Mouse (Mus musculus) liver, postnatal 0 days (tissue): Measurements from ENCODE around the gene Tmigd1. TPM values are rescaled to one million over a fixed set of nuclear protein-coding genes. Genes with fewer than 3 reads are reported as not detected.

ENCODE experiments used
- ATAC-seq: fragments of 200-750 bp; cut with Nextera tagmentation; 2 replicates; pipeline ENCODE4 v1.8.0; 2017; ENCODE audit warnings: mild to moderate bottlenecking, moderate library complexity
- DNase-seq: peaks from one replicate; pipeline ENCODE4 v3.0.0-alpha.2; 2016
- H3K27ac ChIP-seq: fragments of 300-500 bp; sonication (generic); 2 replicates; pipeline ENCODE4 v1.5.1; 2014; ENCODE audit warnings: antibody characterized with exemption, moderate library complexity, mild to moderate bottlenecking, low read depth
- H3K27me3 ChIP-seq: fragments of 300-500 bp; sonication (generic); 2 replicates; pipeline ENCODE4 v1.6.1; 2014; ENCODE audit warnings: low read length, control low read depth, mixed read lengths; ENCODE audit not compliant: insufficient read depth
- H3K36me3 ChIP-seq: fragments of 300-500 bp; sonication (generic); replicated peaks from 2 replicates; pipeline ENCODE4 v1.6.1; 2014; ENCODE audit warnings: mild to moderate bottlenecking, control low read depth, low read length, moderate library complexity, mixed read lengths; ENCODE audit not compliant: insufficient read depth
- H3K4me1 ChIP-seq: fragments of 300-500 bp; sonication (generic); 2 replicates; pipeline ENCODE4 v1.6.1; 2014; ENCODE audit warnings: antibody characterized with exemption, mild to moderate bottlenecking, control low read depth; ENCODE audit not compliant: insufficient read depth
- H3K4me2 ChIP-seq: fragments of 300-500 bp; sonication (generic); 2 replicates; pipeline ENCODE4 v1.6.1; 2014; ENCODE audit warnings: low read depth, mild to moderate bottlenecking, low read length, moderate library complexity, mixed read lengths
- H3K4me3 ChIP-seq: fragments of 300-500 bp; sonication (generic); 2 replicates; pipeline ENCODE4 v1.5.1; 2014; ENCODE audit warnings: low read depth, low read length
- H3K9ac ChIP-seq: fragments of 300-500 bp; sonication (generic); replicated peaks from 2 replicates; pipeline ENCODE4 v1.6.1; 2014; ENCODE audit warnings: mild to moderate bottlenecking, moderate library complexity
- H3K9me3 ChIP-seq: fragments of 300-500 bp; sonication (generic); 2 replicates; pipeline ENCODE4 v1.6.1; 2016; ENCODE audit warnings: mild to moderate bottlenecking, control low read depth, low read length, mixed read lengths
- CTCF ChIP-seq: sonication (generic); IDR thresholded peaks from 2 replicates; pipeline ENCODE4 v1.5.1; 2016; ENCODE audit warnings: antibody characterized with exemption, low read depth
- EP300 ChIP-seq: IDR thresholded peaks from 2 replicates; pipeline ENCODE4 v1.6.1; 2016; ENCODE audit warnings: antibody characterized with exemption, low read depth, mild to moderate bottlenecking
- WGBS: fragments of 180-500 bp; shearing (Covaris S2); extraction: QIAGEN DNeasy Blood & Tissue Kit; methylation state at CpG from one replicate; pipeline ENCODE4 v1.1.7; 2014; ENCODE audit not compliant: insufficient replicate concordance; 5-methylcytosine and 5-hydroxymethylcytosine counted together
- polyA plus RNA-seq: library from polyadenylated mRNA; unstranded; fragments of >200 nt; fragmentation: Nextera tagmentation; extraction: Ambion mirVana; gene quantifications from 2 replicates; pipeline ENCODE4 v1.2.1, GENCODE M21; 2015

Tmigd1 gene
- polyA plus RNA-seq, 1 experiment from 2014 or later = not detected

DNA sequence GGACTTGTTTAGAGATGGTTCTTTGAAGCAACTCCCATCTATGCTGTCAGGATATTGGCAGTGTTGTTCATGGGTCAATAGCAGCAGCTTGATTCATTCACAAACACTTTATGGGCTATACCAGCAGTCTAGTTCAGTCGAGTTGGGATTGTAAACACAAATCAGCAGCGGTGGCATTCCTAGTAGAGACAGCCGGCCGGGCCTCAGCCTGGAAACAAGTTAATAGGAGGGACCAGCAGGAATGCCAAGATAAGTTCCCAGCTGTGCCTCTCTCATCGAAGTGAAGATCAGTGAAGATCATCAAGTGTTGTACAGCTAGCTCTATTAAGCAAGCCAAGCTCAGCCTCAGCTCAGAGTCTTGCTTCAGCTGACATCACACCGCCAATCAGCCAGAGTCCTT, 5.6 kb upstream of the Tmigd1 start:
- Histone ChIP-seq H3K27me3 (no peaks in the 10 kb centered on the region), H3K4me3 (no peak overlapping the region), H3K9me3 (no peaks in the 10 kb centered on the region), H3K9ac (no peak overlapping the region), H3K36me3 (no peaks in the 10 kb centered on the region), H3K4me1 (peaks cover 31% of the 10 kb centered on the region), H3K4me2 (no peak overlapping the region), H3K27ac (no peak overlapping the region)
- ATAC-seq (no peak), DNase-seq (no peak)
- TF ChIP-seq CTCF = no peak
- TF ChIP-seq EP300 = no peak
- whole genome bisulfite sequencing = 60% methylated on average over 6 of the region's 6 CpGs

DNA sequence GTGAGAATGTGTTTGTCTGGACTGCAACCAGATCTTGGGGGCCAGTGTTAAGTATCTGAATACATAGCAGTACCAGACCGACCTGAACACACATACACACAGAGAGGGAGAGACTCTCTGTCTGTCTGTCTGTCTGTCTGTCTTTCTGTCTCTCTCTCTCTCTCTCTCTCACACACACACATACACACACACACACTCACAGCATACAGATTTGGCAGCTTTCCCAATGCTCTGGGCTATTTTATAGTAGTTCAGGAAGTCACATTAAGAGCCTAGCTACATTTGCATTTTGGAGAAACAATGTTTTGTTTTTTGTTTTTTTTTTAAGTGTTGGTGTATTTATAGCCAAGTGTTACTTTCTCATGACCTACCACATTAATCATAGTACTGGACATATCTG, 4.8 kb upstream of the Tmigd1 start:
- Histone ChIP-seq H3K36me3 (no peaks in the 10 kb centered on the region), H3K9me3 (no peaks in the 10 kb centered on the region), H3K27me3 (no peaks in the 10 kb centered on the region), H3K27ac (no peak overlapping the region), H3K4me1 (peaks cover 28% of the 10 kb centered on the region), H3K4me2 (no peak overlapping the region), H3K9ac (no peak overlapping the region), H3K4me3 (no peak overlapping the region)
- WGBS = 61% methylated on average over 1 of the region's 1 CpGs
- DNase-seq (no peak), ATAC-seq (no peak)
- TF ChIP-seq EP300 (no peak), CTCF (no peak)

DNA sequence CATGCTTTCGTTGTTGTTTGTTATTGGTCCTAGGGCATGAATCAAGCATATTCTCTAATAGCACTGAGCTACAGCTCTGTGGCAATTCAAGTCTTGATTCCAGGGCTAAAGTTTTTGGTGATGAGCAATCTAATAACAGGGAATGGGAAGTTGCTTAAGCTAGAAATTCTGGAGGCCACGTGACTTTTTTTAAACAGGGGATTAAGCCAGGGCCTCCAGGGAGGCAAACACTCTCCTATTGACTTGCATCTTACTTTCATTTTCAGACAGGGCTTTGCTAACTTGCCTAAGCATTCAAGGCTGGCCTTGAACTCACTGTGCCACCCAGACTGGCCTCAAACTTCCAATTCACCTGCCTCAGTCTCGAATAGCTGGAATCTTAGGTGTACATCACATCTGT, 4.1 kb upstream of the Tmigd1 start:
- Histone ChIP-seq H3K9me3 (no peaks in the 10 kb centered on the region), H3K4me2 (no peak overlapping the region), H3K36me3 (no peaks in the 10 kb centered on the region), H3K27ac (0 out of 2 replicates have a peak overlapping the region, but pooled peaks have one; percentile 16), H3K9ac (no peak overlapping the region), H3K4me3 (no peak overlapping the region), H3K4me1 (peaks cover 25% of the 10 kb centered on the region), H3K27me3 (no peaks in the 10 kb centered on the region)
- DNase-seq (no peak), ATAC-seq (no peak)
- TF ChIP-seq EP300 (no peak), CTCF (no peak)
- 43% methylated on average over 3 of the region's 3 CpGs for WGBS

DNA sequence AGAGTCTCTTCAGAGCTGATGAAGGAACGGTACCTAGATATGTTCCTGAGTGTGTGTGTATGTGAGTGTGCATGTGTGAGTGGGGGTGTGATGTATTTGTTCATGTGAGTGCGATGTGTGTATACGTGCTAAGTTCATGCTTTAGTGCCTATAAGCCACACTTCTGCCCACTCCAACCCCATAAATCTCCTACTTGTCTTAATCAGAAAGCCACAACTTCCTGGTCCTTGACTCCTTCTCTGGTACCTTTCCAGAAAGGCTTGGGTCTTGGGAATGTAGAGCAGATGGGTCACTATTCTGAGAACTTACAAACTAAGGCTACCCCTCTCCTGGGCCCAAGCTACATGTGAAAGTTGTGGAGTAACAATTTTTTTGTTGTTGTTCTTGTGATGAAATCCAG, 3.2 kb upstream of the Tmigd1 start:
- no peak for DNase-seq
- Histone ChIP-seq H3K4me1 (peaks cover 16% of the 10 kb centered on the region), H3K4me2 (no peak overlapping the region), H3K36me3 (no peaks in the 10 kb centered on the region), H3K4me3 (no peak overlapping the region), H3K27me3 (no peaks in the 10 kb centered on the region), H3K9ac (no peak overlapping the region), H3K27ac (no peak overlapping the region), H3K9me3 (no peaks in the 10 kb centered on the region)
- 68% methylated on average over 3 of the region's 3 CpGs for WGBS
- TF ChIP-seq CTCF = no peak
- no peak for TF ChIP-seq EP300
- no peak for ATAC-seq

DNA sequence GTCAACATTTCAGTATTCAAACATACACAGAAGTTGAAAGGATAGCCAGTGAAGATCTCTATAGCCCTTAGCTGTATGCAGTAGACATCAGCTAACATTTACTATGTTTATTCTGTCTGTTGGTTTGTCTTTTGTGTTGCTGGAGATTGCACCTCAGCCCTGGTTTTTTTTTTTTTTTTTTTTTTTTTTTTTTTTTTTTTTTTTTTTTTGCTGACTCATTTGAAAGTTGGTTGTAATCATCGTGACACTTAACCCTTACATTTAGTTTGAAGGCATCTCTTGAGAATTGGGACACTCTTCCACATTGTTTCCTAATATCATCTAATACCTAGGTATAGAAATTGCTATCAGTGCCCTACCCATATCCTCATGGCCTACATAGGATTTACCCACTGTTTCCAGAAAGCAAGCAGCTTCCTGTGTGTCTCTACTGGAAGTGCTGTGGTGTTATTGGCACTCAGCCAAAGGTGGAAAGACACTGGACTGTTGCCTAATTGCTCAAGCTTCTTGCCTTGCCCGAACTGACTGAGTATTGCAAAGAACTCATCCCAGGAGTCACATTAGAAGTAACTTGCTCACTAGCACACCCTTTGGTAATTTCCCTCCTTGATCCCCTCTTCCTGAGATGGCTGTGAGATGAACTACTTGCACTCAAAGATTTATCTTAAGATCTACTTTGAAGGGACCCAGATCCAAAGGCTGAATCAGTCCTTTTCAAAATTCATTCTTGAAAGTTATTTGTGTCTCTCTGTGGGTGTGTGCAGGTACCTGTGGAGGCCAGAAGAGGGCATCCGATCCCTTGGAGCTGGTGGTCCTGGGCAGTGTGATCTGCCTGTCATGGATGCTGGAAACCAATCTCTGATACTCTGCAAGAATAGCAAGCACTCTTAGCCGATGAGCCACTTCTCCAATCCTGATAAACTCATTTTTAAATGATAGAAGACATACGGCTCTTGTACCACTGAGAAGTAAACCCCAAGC, 1.9 kb upstream of the Tmigd1 start:
- Histone ChIP-seq H3K9me3 (no peaks in the 10 kb centered on the region), H3K27me3 (no peaks in the 10 kb centered on the region), H3K9ac (no peak overlapping the region), H3K4me1 (peaks cover 15% of the 10 kb centered on the region), H3K4me2 (no peak overlapping the region), H3K27ac (no peak overlapping the region), H3K36me3 (no peaks in the 10 kb centered on the region), H3K4me3 (no peak overlapping the region)
- ATAC-seq = peak; percentile 47; the same call in 1 of the 2 replicates
- 42% methylated on average over 5 of the region's 5 CpGs for WGBS
- peak; percentile 51 for DNase-seq
- TF ChIP-seq EP300 (no peak), CTCF (peak; percentile 55)

DNA sequence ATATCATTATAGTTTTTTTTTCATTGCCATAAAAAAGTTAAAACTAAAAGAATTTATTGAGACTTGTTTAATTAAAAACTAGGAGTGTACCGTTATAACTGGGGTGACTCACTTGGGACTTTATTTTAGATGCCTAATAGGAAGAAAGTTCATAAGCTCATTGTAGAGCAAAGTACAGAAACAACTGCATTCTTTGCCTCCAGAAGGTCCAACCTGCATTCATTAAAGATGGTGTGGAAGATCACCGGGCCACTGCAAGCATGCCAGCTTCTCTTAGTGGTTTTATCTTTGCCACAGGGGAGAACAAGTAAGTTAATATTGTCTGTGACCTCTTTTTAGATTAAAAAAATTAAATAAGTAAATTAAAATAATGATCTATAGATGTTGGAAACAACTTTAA, 2.4 kb downstream of the Tmigd1 start:
- no peak for DNase-seq
- Histone ChIP-seq H3K36me3 (no peaks in the 10 kb centered on the region), H3K27me3 (no peaks in the 10 kb centered on the region), H3K4me2 (no peak overlapping the region), H3K9me3 (no peaks in the 10 kb centered on the region), H3K9ac (no peak overlapping the region), H3K4me3 (no peak overlapping the region), H3K27ac (no peak overlapping the region), H3K4me1 (peaks cover 3% of the 10 kb centered on the region; the same call in 1 of the 2 replicates)
- 78% methylated on average over 2 of the region's 2 CpGs for WGBS
- no peak for ATAC-seq
- TF ChIP-seq EP300 (no peak), CTCF (no peak)
